Mouse (Mus musculus): ENCODE measurements around the gene Mical3.

- TF ChIP-seq CTCF (IDR thresholded peaks at IDR 0.05; ENCODE audit: low read depth) (no peak), EP300 (IDR thresholded peaks at IDR 0.05; ENCODE audit: low read depth) (no peak)
Observed at GRCm38 (mm10) chr6:120943551-120943950, 187.2 kb downstream of the Mical3 start.

Data from heart, postnatal 0 days (tissue).